Mouse (Mus musculus) E14TG2a.4 (cell line): ENCODE measurements around the gene Samd3.

Experiments used
- CTCF ChIP-seq: conservative IDR thresholded peaks from 2 replicates; pipeline ENCODE4 v1.5.1; 2014; ENCODE audit warnings: low read length
- NANOG ChIP-seq: IDR thresholded peaks from 2 replicates; pipeline ENCODE4 v1.6.1; 2014; ENCODE audit warnings: borderline replicate concordance, low read length, mixed read lengths
- POU5F1 ChIP-seq: IDR thresholded peaks from 2 replicates; pipeline ENCODE4 v1.6.1; 2014; ENCODE audit warnings: low read length, borderline replicate concordance

GRCm38 (mm10) chr10:26314327-26314726, 84.8 kb downstream of the Samd3 start:
- TF ChIP-seq CTCF (no peak), NANOG (no peak), POU5F1 (no peak)
